Mouse (Mus musculus) spleen, adult 2 months (tissue): ENCODE results near the gene Cd300lg.

ENCODE experiments used
- CTCF ChIP-seq: fragments of 200-500 bp; IDR thresholded peaks from 2 replicates; pipeline ENCODE4 v1.5.1; 2011; ENCODE audit warnings: mild to moderate bottlenecking, inconsistent platforms; ENCODE audit not compliant: insufficient read depth, insufficient read length, insufficient replicate concordance; ENCODE audit errors: extremely low read depth
- POLR2A ChIP-seq: fragments of 200-500 bp; IDR thresholded peaks from 2 replicates; pipeline ENCODE4 v1.6.1; 2011; ENCODE audit warnings: low read depth, low read length, inconsistent platforms

DNA sequence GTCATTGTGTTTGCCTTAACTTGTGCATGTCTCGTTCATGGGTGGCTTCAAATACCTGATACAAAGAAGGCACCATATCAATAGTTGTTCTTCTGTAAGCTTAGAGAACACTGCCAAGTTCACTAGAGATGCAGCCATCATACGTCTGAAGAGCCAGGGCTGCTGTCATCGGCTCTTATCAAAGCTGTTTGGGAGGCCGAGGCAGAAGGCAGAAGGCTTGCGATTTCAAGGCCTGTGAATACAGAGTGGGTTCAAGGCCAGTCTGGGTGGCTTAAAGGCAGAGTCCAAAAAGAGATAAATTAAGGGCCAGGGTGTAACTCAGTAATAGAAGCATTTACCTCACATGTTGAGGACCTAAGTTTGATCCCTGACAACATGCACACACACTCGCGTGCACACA, 5.0 kb upstream of the Cd300lg start:
- TF ChIP-seq CTCF = no peak
- no peak for TF ChIP-seq POLR2A
